Mouse (Mus musculus) testis, adult 2 months (tissue): Measurements from ENCODE around the gene Tlx2. TPM values are rescaled to one million over a fixed set of nuclear protein-coding genes. Genes with fewer than 3 reads are reported as not detected.
A peak's percentile ranks its signal among the peaks of the same experiment; 100 is the strongest.

ENCODE experiments used
- H3K27ac ChIP-seq: fragments of 200-500 bp; 2 replicates; pipeline ENCODE4 v1.5.1; 2012; ENCODE audit warnings: low read depth, low read length; ENCODE audit not compliant: control insufficient read depth, insufficient read depth
- H3K27me3 ChIP-seq: fragments of 200-500 bp; 2 replicates; pipeline ENCODE4 v1.6.1; 2012; ENCODE audit warnings: mild to moderate bottlenecking, low read length, moderate library complexity; ENCODE audit not compliant: control insufficient read depth, insufficient read depth
- H3K36me3 ChIP-seq: fragments of 200-500 bp; 2 replicates; pipeline ENCODE4 v1.6.1; 2012; ENCODE audit warnings: mild to moderate bottlenecking, low read length; ENCODE audit not compliant: control insufficient read depth, insufficient read depth
- H3K4me1 ChIP-seq: fragments of 200-500 bp; 2 replicates; pipeline ENCODE4 v1.6.1; 2012; ENCODE audit warnings: low read length; ENCODE audit not compliant: control insufficient read depth, insufficient read depth
- H3K4me3 ChIP-seq: fragments of 200-500 bp; 2 replicates; pipeline ENCODE4 v1.5.1; 2012; ENCODE audit warnings: low read depth, mild to moderate bottlenecking, low read length, moderate library complexity, mixed read lengths; ENCODE audit not compliant: control insufficient read depth
- CTCF ChIP-seq: fragments of 200-500 bp; IDR thresholded peaks from 2 replicates; pipeline ENCODE4 v1.5.1; 2012; ENCODE audit warnings: low read depth, mild to moderate bottlenecking, inconsistent platforms, low read length, moderate library complexity; ENCODE audit not compliant: control insufficient read depth, insufficient read depth, insufficient replicate concordance
- POLR2A ChIP-seq: fragments of 200-500 bp; IDR thresholded peaks from 2 replicates; pipeline ENCODE4 v1.6.1; 2012; ENCODE audit warnings: low read depth, mild to moderate bottlenecking, inconsistent platforms, low read length, moderate library complexity; ENCODE audit not compliant: control insufficient read depth
- polyA plus RNA-seq: library from polyadenylated mRNA; depleted of rRNA; stranded (reverse); fragments of >200 nt; gene quantifications from 2 replicates; pipeline ENCODE4 v1.2.3, GENCODE M21; 2012; rRNA removed

Tlx2 gene
- polyA plus RNA-seq: 0.11 and 0.26 TPM in 2 replicates

GRCm38 (mm10) chr6:83070247-83070310 is at the start of gene Tlx2:
TSS of gene Tlx2 (minus strand) at chr6:83070293.
- Histone ChIP-seq H3K27ac (no peak within 1 kb of the TSS), H3K4me1 (peaks cover 12% of the 10 kb centered on the region), H3K27me3 (peaks cover 3% of the 10 kb centered on the region; the same call in 1 of the 2 replicates)

GRCm38 (mm10) chr6:83119734-83120051 is 49.6 kb upstream of the Tlx2 start:
- H3K27me3 ChIP-seq: no peaks in the 10 kb centered on the region
- H3K27ac ChIP-seq: no peak overlapping the region
- TF ChIP-seq POLR2A (0 out of 2 replicates have a peak, but pooled peaks have one; percentile 21), CTCF (no peak)
- peaks cover 28% of the 10 kb centered on the region for H3K4me1 ChIP-seq
- no peak overlapping the region for H3K4me3 ChIP-seq
- H3K36me3 ChIP-seq: no peaks in the 10 kb centered on the region; the same call in 1 of the 2 replicates

More at GRCm38 (mm10) chr6:83070247-83070310, at the start of gene Tlx2:
- H3K4me3 ChIP-seq: peak within 1 kb of the TSS; percentile 9; the same call in 1 of the 2 replicates
- H3K36me3 ChIP-seq: no peaks in the 10 kb centered on the region
- no peak for TF ChIP-seq POLR2A
- TF ChIP-seq CTCF: no peak

GRCm38 (mm10) chr6:83118825-83119733 is 49.0 kb upstream of the Tlx2 start:
- H3K4me1 ChIP-seq: peaks cover 28% of the 10 kb centered on the region

GRCm38 (mm10) chr6:83118369-83118768 is 48.3 kb upstream of the Tlx2 start:
- no peaks in the 10 kb centered on the region for H3K27me3 ChIP-seq
- peaks cover 32% of the 10 kb centered on the region for H3K4me1 ChIP-seq
- no peak overlapping the region for H3K27ac ChIP-seq
- H3K36me3 ChIP-seq: no peaks in the 10 kb centered on the region; the same call in 1 of the 2 replicates
- peak; percentile 30; the same call in 1 of the 2 replicates for TF ChIP-seq POLR2A
- no peak for TF ChIP-seq CTCF
- no peak overlapping the region for H3K4me3 ChIP-seq

More at GRCm38 (mm10) chr6:83118825-83119733, 49.0 kb upstream of the Tlx2 start:
- Histone ChIP-seq H3K27ac (no peak overlapping the region), H3K4me3 (no peak overlapping the region), H3K36me3 (no peaks in the 10 kb centered on the region; the same call in 1 of the 2 replicates), H3K27me3 (no peaks in the 10 kb centered on the region)
- TF ChIP-seq CTCF: no peak
- no peak for TF ChIP-seq POLR2A

GRCm38 (mm10) chr6:83117616-83118015 is 47.5 kb upstream of the Tlx2 start:
- Histone ChIP-seq H3K27me3 (no peaks in the 10 kb centered on the region), H3K36me3 (no peaks in the 10 kb centered on the region; the same call in 1 of the 2 replicates), H3K27ac (no peak overlapping the region), H3K4me1 (peaks cover 27% of the 10 kb centered on the region), H3K4me3 (no peak overlapping the region)
- TF ChIP-seq POLR2A: no peak
- no peak for TF ChIP-seq CTCF

GRCm38 (mm10) chr6:83117165-83117438 is 47.0 kb upstream of the Tlx2 start:
- H3K36me3 ChIP-seq: no peaks in the 10 kb centered on the region; the same call in 1 of the 2 replicates
- H3K27me3 ChIP-seq: no peaks in the 10 kb centered on the region
- no peak overlapping the region for H3K27ac ChIP-seq
- TF ChIP-seq POLR2A (no peak), CTCF (no peak)
- peaks cover 24% of the 10 kb centered on the region for H3K4me1 ChIP-seq
- no peak overlapping the region for H3K4me3 ChIP-seq

- Histone ChIP-seq H3K4me1 (peaks cover 23% of the 10 kb centered on the region), H3K36me3 (no peaks in the 10 kb centered on the region; the same call in 1 of the 2 replicates), H3K27ac (no peak overlapping the region), H3K4me3 (no peak overlapping the region), H3K27me3 (no peaks in the 10 kb centered on the region)
- no peak for TF ChIP-seq POLR2A
- no peak for TF ChIP-seq CTCF
Measured at GRCm38 (mm10) chr6:83116373-83117164, 46.5 kb upstream of the Tlx2 start.
